Mouse (Mus musculus) spleen, adult 12 weeks (tissue): ENCODE measurements around the gene Hrk.

ENCODE experiments used
- DNase-seq: peaks from one replicate; pipeline ENCODE4 v3.0.0; 2022; ENCODE audit warnings: low spot score

Gene Hrk

DNA sequence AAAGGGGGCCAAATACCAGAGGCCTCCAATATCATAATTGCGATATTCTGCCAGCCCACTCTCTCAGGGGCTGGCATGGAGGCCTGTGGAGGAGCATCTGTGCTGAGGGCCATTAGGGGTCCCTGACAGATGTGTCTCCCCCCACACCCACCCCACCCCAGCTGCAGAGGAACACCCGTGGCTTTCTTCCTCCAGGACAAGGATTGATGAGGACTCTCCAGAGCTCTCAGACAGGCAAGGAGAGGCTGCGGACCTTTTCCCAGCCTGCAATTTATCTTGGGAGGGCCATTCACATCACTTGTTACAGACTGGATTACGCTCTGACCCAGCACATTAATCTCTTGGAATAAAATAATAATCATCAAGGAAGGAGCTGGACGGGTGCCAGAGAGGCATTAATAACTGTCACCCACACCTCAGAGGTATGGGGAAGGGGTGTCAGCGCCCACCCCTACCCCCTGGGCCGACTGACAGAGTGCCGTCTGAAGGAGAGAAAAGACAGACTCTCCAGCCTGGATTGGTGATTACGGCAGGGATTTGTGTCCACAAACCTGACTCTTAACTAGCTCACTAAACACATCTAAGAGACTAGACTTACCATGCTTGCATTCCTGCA lies 58.8 kb downstream of the Hrk start:
- no peak for DNase-seq

- DNase-seq, result no peak
Measured at GRCm38 (mm10) chr5:118230071-118230611, 65.7 kb downstream of the Hrk start.

- no peak for DNase-seq
Measured at GRCm38 (mm10) chr5:118236891-118237290, 72.4 kb downstream of the Hrk start.
